Mouse (Mus musculus) lung, postnatal 0 days (tissue): ENCODE measurements at regions not wholly inside any gene's neighbourhood (a gene's known extent, or its start where the extent isn't known, plus 50 kb on each side); places are given as distances from the start of the nearest gene placed in this dataset.

Experiments used
- ATAC-seq: fragments of 200-750 bp; cut with Nextera tagmentation; 2 replicates; pipeline ENCODE4 v1.8.0; 2017; ENCODE audit warnings: moderate library complexity
- DNase-seq: peaks from one replicate; pipeline ENCODE4 v3.0.0-alpha.2; 2016; ENCODE audit warnings: low spot score
- H3K27ac ChIP-seq: fragments of 300-500 bp; sonication (generic); 2 replicates; pipeline ENCODE4 v1.5.1; 2014; ENCODE audit warnings: antibody characterized with exemption, mild to moderate bottlenecking, low read length, mixed read lengths
- H3K27me3 ChIP-seq: fragments of 300-500 bp; sonication (generic); replicated peaks from 2 replicates; pipeline ENCODE4 v1.6.1; 2014; ENCODE audit warnings: low read length, mixed read lengths; ENCODE audit not compliant: insufficient read depth
- H3K36me3 ChIP-seq: fragments of 300-500 bp; sonication (generic); 2 replicates; pipeline ENCODE4 v1.6.1; 2014; ENCODE audit warnings: low read length, mixed read lengths; ENCODE audit not compliant: insufficient read depth
- H3K4me1 ChIP-seq: fragments of 300-500 bp; sonication (generic); 2 replicates; pipeline ENCODE4 v1.6.1; 2014; ENCODE audit warnings: antibody characterized with exemption, low read depth, low read length, mixed read lengths; ENCODE audit not compliant: insufficient read depth
- H3K4me2 ChIP-seq: fragments of 300-500 bp; sonication (generic); replicated peaks from 2 replicates; pipeline ENCODE4 v1.6.1; 2014; ENCODE audit warnings: low read depth, mild to moderate bottlenecking, low read length, moderate library complexity, mixed read lengths
- H3K4me3 ChIP-seq: fragments of 300-500 bp; sonication (generic); 2 replicates; pipeline ENCODE4 v1.5.1; 2014; ENCODE audit warnings: low read depth, low read length
- H3K9ac ChIP-seq: fragments of 300-500 bp; sonication (generic); replicated peaks from 2 replicates; pipeline ENCODE4 v1.6.1; 2014; ENCODE audit warnings: low read depth, mild to moderate bottlenecking
- H3K9me3 ChIP-seq: fragments of 300-500 bp; sonication (generic); 2 replicates; pipeline ENCODE4 v1.6.1; 2016; ENCODE audit warnings: low read length, mixed read lengths
- CTCF ChIP-seq: IDR thresholded peaks from 2 replicates; pipeline ENCODE4 v1.5.1; 2016; ENCODE audit warnings: antibody characterized with exemption, mild to moderate bottlenecking
- EP300 ChIP-seq: IDR thresholded peaks from 2 replicates; pipeline ENCODE4 v1.6.1; 2016; ENCODE audit warnings: antibody characterized with exemption, mild to moderate bottlenecking, control low read depth

GRCm38 (mm10) chr9:33954319-33954718 lies 531.4 kb upstream of the Kirrel3 start:
- Histone ChIP-seq H3K27me3 (no peaks in the 10 kb centered on the region), H3K4me1 (no peaks in the 10 kb centered on the region), H3K4me2 (no peak overlapping the region), H3K9ac (no peak overlapping the region), H3K9me3 (no peaks in the 10 kb centered on the region), H3K36me3 (no peaks in the 10 kb centered on the region), H3K4me3 (no peak overlapping the region), H3K27ac (no peak overlapping the region)
- DNase-seq (no peak), ATAC-seq (no peak)
- TF ChIP-seq EP300 (no peak), CTCF (no peak)
